Mouse (Mus musculus): ENCODE data around the gene Tmcc2.

Tmcc2 gene

GRCm38 (mm10) chr1:132317413-132317812 lies 73.7 kb downstream of the Tmcc2 start:
- in situ Hi-C loops (cut with MboI; ENCODE audit: low sequenced_read_pairs): loop anchor here (5.0 kb wide), 1 partner anchor 35 kb away; no protein-coding TSS in a partner anchor

- in situ Hi-C loops (cut with MboI; ENCODE audit: low sequenced_read_pairs): loop anchor here (5.0 kb wide), 1 partner anchor 36 kb away; no protein-coding TSS in a partner anchor
Observed at GRCm38 (mm10) chr1:132316625-132316994, 74.5 kb downstream of the Tmcc2 start.

GRCm38 (mm10) chr1:132315889-132316624 lies 75.0 kb downstream of the Tmcc2 start, which contains the start of gene Nuak2:
TSS of gene Nuak2 (plus strand) at chr1:132316126.
- in situ Hi-C loops (cut with MboI; ENCODE audit: low sequenced_read_pairs): loop anchor here (5.0 kb wide), 1 partner anchor 36 kb away; no protein-coding TSS in a partner anchor

- in situ Hi-C loops (cut with MboI; ENCODE audit: low sequenced_read_pairs): no loop called here
Observed at GRCm38 (mm10) chr1:132312703-132313102, 78.4 kb downstream of the Tmcc2 start.

- in situ Hi-C loops (cut with MboI; ENCODE audit: low sequenced_read_pairs): no loop called here
Observed at GRCm38 (mm10) chr1:132312043-132312442, 79.0 kb downstream of the Tmcc2 start.

- in situ Hi-C loops (cut with MboI; ENCODE audit: low sequenced_read_pairs): no loop called here
Observed at GRCm38 (mm10) chr1:132311174-132311859, 79.8 kb downstream of the Tmcc2 start.

GRCm38 (mm10) chr1:132310754-132311153 lies 80.3 kb downstream of the Tmcc2 start:
- in situ Hi-C loops (cut with MboI; ENCODE audit: low sequenced_read_pairs): no loop called here

GRCm38 (mm10) chr1:132308674-132309073 lies 82.4 kb downstream of the Tmcc2 start:
- in situ Hi-C loops (cut with MboI; ENCODE audit: low sequenced_read_pairs): no loop called here

GRCm38 (mm10) chr1:132307962-132308361 lies 83.1 kb downstream of the Tmcc2 start:
- in situ Hi-C loops (cut with MboI; ENCODE audit: low sequenced_read_pairs): no loop called here

GRCm38 (mm10) chr1:132306808-132307207 lies 84.3 kb downstream of the Tmcc2 start:
- in situ Hi-C loops (cut with MboI; ENCODE audit: low sequenced_read_pairs): no loop called here

Data from CH12F3 (cell line).